Mouse (Mus musculus): Measurements from ENCODE around the gene Rsrp1.

The Rsrp1 gene

GRCm38 (mm10) chr4:134963021-134963776 is 39.8 kb downstream of the Rsrp1 start:
- DNase-seq (ENCODE audit: low spot score): no peak

- no peak for DNase-seq (ENCODE audit: low spot score)
Observed at GRCm38 (mm10) chr4:134967887-134968604, 44.7 kb downstream of the Rsrp1 start.

GRCm38 (mm10) chr4:134968605-134968976 is 45.2 kb downstream of the Rsrp1 start:
- DNase-seq (ENCODE audit: low spot score): no peak

- no peak for DNase-seq (ENCODE audit: low spot score)
Observed at GRCm38 (mm10) chr4:134975261-134975928, 52.0 kb downstream of the Rsrp1 start.

GRCm38 (mm10) chr4:134975929-134976308 is 52.5 kb downstream of the Rsrp1 start:
- DNase-seq (ENCODE audit: low spot score): no peak

Measured in layer of hippocampus, adult 9-10 months (tissue).